Mouse (Mus musculus) large intestine, adult 2 months (tissue): ENCODE data around the gene Onecut1. TPM values are rescaled to one million over a fixed set of nuclear protein-coding genes. Genes with fewer than 3 reads are reported as not detected.

ENCODE experiments used
- DNase-seq: peaks from one replicate; pipeline ENCODE4 v3.0.0-alpha.2; 2012; ENCODE audit warnings: low read depth, low spot score
- WGBS: fragments of 180-500 bp; shearing (Covaris S2); methylation state at CpG from one replicate; pipeline ENCODE4 v1.1.7; 2018; 5-methylcytosine and 5-hydroxymethylcytosine counted together
- polyA plus RNA-seq: library from polyadenylated mRNA; depleted of rRNA; stranded (reverse); fragments of >200 nt; gene quantifications from 2 replicates; pipeline ENCODE4 v1.2.3, GENCODE M21; 2012

Onecut1 gene
- polyA plus RNA-seq, 1 experiment, result not detected

DNA sequence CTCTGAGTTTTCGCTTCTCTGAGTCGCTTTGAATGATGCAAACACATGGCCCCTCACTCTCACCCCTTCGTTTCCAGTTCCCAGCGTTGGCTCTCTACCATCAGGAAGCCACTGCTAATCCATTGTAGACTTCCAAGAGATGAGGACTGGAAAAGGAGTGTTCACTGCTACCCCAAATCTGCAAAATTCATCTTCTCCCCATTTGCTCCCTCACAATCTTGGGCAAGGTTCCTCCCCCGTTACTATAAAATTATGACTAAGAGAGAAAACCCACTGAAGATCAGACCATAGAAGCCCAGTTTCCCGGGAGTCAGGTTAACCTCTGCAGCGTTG lies 4.2 kb upstream of the Onecut1 start:
- WGBS, result 8% methylated on average over 7 of the region's 7 CpGs
- no peak for DNase-seq

DNA sequence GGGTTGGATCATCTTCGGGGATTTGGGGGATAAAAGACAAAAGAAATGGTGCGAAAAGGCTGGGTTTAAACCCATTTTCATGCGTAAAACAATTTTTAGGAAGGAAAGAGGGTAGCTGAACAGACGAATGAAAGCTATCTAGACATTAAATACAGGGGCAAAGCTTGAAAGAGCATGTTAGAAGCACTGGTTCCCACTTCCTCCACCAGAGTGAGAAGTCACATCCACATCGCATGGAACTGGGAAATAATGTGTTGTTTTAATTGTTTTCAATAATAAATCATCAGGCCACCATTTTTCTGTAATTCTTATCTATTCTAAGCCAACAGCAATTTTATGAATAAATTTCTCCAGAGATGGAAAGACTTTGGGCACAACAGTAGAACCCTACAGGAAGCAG lies 3.6 kb upstream of the Onecut1 start:
- 14% methylated on average over 5 of the region's 5 CpGs for WGBS
- no peak for DNase-seq

DNA sequence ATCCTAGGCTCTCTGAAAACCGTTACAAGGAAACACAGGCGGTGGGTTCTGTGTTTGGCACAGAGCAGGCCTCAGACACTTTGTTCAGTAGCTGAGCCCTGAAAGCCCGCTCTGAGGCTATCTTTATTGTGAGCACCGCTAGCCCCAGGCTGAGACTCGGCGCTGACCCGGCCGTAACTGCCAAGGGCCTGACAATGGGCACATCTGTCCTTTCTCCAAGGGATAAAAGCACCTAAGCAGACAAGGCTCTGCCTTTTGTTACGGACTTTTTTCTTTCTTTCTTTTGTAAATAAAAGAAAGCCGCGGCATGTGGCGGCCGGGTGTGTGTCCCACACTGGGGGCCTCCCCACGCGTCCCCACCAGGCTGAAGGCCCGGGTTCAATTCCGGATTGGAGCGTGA lies 1.3 kb upstream of the Onecut1 start:
- DNase-seq, result no peak
- WGBS, result 36% methylated on average over 18 of the region's 18 CpGs

DNA sequence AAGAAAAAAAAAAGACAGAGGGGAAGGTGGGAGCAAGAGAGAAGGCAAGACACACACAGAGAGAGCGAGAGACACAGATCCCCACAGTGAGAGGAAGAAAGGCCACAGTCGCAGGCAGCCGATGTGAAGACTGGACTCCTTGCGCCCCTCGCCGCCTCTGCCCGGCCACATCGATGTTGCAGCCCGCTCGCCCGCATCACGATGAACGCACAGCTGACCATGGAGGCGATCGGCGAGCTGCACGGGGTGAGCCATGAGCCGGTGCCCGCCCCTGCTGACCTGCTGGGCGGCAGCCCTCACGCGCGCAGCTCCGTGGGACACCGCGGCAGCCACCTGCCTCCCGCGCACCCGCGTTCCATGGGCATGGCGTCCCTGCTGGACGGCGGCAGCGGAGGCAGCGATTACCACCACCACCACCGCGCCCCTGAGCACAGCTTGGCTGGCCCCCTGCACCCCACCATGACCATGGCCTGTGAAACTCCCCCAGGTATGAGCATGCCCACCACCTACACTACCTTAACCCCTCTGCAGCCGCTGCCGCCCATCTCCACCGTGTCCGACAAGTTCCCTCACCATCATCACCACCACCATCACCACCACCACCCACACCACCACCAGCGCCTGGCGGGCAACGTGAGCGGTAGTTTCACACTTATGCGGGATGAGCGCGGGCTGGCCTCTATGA lies 517 bp downstream of the Onecut1 start:
- DNase-seq, result no peak
- 2% methylated on average over 48 of the region's 48 CpGs for WGBS

DNA sequence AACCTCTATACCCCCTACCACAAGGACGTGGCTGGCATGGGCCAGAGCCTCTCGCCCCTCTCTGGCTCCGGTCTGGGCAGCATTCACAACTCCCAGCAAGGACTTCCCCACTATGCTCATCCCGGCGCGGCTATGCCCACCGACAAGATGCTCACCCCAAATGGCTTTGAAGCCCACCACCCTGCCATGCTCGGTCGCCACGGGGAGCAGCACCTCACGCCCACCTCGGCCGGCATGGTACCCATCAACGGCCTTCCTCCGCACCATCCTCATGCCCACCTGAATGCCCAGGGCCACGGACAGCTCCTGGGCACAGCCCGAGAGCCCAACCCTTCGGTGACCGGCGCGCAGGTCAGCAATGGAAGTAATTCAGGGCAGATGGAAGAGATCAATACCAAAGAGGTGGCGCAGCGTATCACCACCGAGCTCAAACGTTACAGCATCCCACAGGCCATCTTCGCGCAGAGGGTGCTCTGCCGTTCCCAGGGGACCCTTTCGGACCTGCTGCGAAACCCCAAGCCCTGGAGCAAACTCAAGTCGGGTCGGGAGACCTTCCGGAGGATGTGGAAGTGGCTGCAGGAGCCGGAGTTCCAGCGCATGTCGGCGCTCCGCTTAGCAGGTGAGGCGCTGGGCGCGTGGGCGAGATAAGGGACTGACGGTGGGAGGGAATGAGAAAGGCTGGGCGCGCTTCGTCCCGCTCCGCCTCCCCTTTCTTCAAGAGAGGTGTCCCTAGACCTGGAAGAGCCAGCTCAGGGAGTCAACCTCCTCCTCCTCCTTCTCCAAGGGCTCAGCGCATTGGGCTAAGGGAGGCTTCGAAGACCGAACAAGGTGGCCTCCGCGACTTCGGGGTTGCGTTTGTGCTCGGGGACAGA lies 1.3 kb downstream of the Onecut1 start:
- WGBS, result 2% methylated on average over 56 of the region's 56 CpGs
- no peak for DNase-seq

DNA sequence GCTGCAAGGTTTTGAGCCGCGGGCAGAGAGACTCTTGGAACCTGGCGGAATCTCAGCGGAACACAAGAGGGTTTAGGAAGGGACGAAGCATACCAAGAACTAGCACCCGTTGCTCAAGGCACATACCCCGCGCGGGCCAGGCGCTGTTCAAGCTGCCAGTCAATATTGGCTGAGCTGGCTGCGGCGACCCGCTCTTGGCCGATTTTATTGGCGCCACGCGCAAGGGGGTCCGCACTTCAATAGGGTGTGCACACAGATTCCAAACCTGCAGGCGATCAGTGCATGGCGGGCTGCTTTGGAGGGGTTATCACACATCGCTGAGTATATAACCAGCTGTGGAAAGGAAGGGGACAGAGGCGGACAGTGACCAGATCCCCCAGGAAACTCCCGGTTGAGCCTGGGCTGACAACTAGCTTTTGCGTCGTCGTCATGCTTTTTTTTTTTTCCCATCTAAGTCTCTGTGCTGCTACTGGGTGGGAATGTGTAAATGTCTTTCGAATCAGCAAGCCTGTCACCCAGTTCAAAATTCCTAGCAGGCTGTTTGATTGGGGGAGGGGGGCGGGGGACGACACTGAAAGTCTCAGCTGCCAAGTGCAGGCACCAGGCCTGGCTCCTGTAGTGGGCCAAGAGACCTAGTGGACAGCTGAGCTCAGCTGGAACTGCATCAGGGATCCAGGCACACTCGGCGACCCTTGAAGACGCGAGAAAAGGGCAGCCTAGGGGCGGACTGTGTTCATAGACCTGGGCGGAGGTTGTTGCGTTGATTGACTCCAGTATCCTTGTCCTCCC lies 2.1 kb downstream of the Onecut1 start:
- 14% methylated on average over 36 of the region's 36 CpGs for WGBS
- no peak for DNase-seq

DNA sequence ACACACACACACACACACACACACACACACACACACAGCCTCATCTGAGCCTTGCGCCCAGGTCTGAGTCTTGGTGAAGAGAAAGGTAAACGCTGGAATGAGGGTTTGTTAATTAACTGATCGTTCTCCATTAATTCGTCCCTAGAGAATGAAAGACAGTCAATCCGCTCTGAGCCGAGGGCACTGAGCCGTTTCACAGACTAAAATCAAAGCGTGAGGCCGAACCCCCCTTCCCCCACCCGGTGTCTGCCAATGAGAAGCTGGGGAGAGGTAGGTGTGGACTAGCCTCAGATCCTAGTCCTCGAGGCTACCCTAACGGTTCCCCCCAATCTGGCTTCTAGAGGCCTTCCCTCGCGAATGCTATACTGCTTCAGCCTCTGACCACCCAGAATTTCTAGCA lies 2.8 kb downstream of the Onecut1 start:
- 48% methylated on average over 14 of the region's 14 CpGs for WGBS
- DNase-seq, result no peak

DNA sequence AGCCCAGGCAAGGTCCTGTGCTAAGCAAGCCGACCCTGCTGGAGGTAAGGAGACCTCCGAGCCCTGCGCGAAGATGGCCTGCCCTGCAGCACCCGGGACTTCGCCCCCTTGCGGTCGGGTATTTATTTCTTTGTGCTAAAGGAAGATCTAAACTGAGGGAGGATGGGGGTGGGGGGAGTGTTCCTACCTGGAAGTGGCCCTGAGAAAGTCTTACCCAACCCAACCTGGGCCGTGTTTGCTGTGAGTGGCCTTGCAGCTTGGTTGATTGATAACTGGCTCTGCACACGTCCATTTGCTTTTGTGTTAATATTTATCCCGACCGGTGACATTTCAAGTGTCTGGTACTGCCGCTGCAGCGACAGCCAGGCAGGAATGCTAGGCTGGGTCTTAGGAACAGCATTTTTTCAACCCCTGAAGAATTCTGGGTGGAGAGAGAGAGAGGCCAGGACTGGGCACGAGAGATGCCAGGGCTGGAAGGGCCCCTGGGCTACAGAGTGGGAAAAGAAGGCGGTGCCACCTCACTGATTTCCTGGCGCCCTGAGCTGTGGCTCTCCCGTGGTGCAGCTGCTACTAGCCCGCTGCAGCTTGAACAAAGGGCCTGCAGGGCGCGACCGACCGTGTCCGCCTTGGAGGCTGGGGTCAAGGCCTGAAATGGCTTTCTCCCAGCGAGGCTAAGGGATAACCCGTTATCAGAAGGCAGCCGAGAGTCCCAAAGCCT lies 5.0 kb downstream of the Onecut1 start:
- 3% methylated on average over 27 of the region's 27 CpGs for WGBS
- DNase-seq, result no peak

DNA sequence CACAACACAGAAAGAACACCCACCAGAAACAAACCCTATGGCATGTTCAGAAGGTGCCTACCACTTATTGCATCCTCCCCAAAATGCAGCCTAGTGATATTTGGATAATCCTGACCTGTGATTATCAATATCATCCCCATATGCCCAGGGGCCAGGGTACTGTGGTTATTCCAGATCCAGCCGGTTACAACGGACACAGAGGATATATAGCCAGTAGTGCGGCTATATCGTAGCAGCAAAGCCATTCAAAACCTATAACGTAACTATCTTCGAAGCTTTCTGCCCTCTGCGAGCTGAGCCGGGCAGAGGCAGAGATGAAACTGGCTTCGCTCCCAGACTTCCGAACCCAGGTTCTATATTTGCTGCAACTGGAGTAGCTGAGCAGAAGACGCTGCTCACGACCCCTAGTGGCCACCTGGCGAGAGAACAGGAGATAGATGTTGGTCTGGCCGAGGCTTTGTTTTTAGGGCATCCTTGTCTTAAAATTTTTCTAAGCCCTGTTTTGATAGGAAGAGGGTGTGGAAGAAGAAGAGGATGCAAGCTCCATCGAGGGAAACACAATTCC lies 6.0 kb downstream of the Onecut1 start:
- 7% methylated on average over 15 of the region's 15 CpGs for WGBS
- no peak for DNase-seq

DNA sequence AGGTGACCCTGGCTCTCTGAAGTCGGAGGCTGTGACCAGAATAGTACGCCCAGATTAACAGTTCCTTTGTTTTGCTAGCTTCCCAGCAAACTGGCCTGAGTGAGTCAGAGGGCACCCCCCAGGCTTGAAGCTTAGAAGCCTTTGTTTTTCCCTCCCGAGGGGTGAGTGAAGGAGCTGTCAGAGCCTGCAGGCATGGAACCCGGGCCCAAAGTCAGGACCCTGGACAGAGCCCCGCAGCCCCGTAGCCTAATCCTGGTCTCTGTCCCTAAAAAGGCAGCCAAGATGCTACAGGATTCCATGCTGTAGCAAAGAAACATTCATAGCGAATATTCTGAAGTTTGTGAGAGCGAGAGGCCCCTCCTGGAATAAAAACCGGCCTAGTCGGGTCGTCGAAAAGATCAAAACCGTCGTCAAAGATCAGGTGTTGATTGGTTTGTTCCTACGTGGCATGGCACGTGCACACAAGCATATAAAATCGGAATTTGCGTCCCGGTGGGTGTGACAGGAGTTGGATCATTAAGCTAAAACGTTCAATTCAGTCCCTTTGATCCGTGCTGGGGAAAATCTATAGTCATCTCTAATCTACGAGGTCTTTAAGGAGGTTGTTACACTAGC lies 6.7 kb downstream of the Onecut1 start:
- WGBS, result 6% methylated on average over 22 of the region's 22 CpGs
- DNase-seq, result no peak

DNA sequence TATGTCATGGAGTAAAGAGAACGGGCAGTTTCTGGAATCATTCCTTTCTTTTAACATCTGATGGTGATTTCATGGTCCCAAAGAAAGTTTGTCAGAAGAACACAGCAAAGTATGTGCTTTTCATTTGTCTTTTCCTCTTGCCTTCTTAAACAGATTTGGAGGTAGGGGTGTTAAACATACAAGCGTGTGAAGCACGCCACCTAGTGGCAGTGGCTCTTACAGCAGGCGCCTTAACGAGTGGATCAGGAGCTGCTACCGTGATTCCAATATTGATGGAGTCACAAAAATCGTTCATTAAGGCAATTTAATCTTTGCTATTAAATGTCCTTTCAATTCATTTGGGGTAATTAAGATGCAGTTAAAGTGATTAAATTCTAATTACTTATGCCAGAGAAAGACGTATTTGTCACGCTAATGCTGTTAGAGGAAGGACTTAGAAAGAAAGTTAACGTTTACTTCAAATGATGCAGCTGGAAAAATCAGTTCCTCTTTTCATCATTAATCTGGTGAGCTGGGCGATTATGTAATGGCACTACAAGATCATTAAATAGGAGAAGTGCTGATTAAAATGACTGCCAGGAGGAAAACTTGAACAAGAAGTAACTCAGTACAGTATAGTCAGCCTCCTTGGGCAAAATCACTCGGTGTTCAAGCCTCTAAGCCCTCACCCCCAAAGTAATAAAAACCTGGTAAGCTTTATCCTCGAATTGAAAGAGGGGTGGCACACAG lies 9.4 kb downstream of the Onecut1 start:
- 20% methylated on average over 13 of the region's 13 CpGs for WGBS
- DNase-seq, result peak; percentile 10

DNA sequence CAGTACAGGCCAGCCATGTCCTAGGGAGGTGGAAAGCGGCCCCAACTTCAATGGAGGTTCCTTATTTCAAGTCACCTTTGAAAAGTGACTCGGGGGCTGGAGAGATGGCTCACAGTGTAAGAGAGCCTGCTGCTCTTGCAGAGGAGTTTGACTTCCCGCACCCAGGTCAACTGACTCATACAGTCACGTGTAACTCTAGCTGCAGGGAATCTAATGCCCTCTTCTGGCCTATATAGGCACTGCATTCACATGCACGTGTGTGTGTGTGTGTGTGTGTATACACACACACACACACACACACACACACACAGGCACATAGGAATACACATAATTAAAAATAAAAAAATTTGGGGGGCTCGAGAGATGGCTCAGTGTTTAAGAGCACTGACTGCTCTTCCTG lies 14.6 kb downstream of the Onecut1 start:
- 64% methylated on average over 6 of the region's 6 CpGs for WGBS
- no peak for DNase-seq

DNA sequence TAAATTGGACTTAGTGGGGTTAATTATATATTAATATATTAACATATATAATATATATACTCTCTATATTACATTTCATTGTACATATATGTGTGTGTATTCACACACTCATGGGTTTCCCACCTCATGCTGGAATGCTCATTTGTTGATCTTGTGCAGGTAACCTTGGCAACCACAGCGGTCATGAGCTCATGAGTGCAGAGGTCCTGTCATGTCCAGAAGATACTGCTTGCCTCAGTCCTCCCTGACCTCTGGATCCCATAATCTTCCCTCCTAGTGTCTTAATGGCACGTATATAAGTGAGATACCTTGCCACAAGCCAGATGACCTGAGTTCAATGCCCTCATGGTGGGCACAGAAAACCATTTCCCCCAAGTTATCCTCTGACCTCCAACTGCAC lies 16.0 kb downstream of the Onecut1 start:
- DNase-seq, result no peak
- 35% methylated on average over 2 of the region's 2 CpGs for WGBS

DNA sequence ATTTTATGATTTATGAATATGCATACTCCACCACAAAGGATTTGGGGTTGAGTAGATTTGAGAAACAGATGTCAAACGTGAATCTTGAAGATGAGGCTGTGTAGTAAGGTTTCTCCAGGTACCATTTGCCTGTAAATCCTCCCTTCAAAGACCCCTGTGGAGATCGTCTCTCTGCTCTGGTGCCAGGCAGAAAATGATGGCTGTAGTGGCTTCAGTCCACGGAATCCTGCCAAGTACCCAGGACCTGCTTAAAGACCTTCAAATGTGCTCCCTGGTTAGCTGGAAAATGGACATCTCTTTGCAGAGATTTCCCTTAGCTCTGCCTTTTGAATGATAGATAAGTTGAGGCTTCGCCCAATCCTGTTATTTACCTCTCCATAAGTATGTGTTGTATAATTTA lies 26.1 kb downstream of the Onecut1 start:
- DNase-seq, result no peak
- 76% methylated on average over 4 of the region's 4 CpGs for WGBS

DNA sequence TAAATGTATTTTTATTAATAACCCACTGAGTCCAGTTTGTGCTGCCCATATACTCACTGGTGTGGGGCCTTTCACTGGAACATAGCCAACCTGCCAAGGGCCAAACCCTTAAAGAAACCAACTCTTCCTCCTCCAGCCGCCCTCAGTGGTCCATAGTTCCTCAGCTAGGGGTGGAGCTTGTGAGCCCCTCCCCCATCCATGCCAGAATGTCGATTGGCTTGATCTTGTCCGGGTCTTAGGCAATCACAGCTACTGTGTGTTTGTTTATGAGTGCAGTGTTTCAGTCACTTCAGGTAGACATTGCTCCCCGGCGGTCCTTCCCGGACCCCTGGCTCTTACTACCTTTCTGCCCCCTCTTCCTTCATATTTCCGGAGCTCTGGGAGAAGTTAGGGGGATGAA lies 35.0 kb downstream of the Onecut1 start:
- no peak for DNase-seq
- 73% methylated on average over 7 of the region's 7 CpGs for WGBS

DNA sequence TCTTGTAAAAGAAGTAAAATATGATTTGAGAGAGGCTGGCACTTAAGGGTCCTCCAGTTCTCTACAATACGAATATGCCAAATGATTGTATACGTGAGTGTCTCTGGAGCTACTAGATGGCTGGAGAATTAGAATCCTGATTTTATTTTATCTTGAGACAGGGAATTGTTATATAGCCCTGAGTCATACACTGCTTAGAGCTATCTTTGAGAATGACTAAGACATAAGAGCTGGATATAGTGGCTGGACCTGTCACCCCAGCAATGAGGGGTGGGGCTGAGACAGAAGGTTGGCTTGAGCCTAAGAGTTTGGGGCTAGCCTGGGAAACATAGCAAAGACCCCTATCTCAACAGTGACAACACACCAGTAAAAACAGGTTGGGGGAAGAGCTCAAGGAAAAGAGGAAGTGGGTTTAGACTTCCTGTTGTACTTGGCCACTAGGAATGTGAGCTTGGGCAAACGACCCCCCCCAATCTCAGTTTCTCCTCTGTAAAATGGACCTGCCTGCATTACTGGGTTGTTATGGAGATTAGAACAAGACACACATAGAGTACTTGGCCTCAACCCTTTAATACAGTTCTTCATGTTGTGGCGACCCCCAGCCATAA lies 35.8 kb downstream of the Onecut1 start:
- WGBS, result 58% methylated on average over 4 of the region's 4 CpGs
- no peak for DNase-seq

DNA sequence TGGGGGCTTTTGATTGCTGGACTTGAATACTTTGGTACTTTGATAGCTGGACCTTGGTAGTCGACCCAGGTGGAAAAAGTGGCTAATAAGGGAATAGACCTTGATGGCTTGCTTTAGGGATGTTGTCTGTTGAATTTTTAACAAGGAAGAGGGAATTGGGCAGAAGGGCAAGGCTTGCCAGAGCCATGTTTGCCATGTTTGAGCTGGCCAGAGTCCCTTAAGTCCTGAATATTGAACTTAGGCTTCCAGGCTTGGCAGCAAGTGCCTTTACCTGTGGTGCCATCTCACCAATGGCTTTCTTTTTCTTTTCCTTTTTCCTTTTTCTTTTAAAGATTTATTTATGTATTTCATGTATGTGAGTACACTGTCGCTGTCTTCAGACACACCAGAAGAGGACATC lies 38.4 kb downstream of the Onecut1 start:
- 83% methylated on average over 2 of the region's 2 CpGs for WGBS
- DNase-seq, result no peak

DNA sequence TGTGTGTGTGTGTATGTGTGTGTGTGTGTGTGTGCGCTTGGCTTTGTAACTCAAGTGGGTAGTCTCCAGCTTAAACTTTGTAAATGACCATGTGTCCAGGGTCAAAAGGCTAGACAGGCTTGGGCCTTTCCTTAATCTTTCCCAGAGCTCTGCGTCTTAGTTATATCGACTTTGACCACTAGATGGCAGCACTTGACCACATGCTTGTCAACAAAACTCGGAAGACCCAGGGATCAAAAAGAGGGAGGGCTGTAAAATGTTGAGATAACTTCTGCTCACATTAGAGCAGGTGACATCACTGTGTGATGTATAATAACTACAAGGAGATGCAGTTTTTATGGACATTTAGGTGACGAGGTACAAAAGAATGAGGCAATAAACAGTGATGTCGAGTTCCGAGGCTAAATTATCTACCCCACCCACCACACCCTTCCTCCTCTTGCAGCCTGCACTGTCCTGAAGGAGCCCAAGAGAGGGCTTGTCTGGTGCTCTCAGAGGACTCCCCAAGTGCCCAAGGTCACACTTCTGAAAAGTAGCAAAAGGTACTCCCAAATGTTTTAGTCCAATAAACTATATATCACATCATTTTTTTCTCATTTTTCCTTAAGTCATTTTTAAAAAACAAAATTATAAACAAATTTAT lies 43.3 kb downstream of the Onecut1 start:
- peak; percentile 74 for DNase-seq
- 2% methylated on average over 7 of the region's 7 CpGs for WGBS
